Mouse (Mus musculus) spleen, adult 2 months (tissue): ENCODE results near the gene Bves. TPM values are rescaled to one million over a fixed set of nuclear protein-coding genes. Genes with fewer than 3 reads are reported as not detected.
"Not testable (repeated sequence)": the region's sequence is repeated elsewhere in the genome, so short reads cannot be mapped to it uniquely, and the experiment has no call there.

Experiments
- DNase-seq, 2 experiments: peaks; one replicate each; pipeline versions ENCODE4 v3.0.0 to v3.0.0-alpha.2; 2012 to 2021; ENCODE audit warnings: low spot score in 2 of 2, low read depth in 1 of 2
- H3K27ac ChIP-seq: fragments of 200-500 bp; 2 replicates; pipeline ENCODE4 v1.5.1; 2012; ENCODE audit warnings: low read length, inconsistent platforms; ENCODE audit not compliant: insufficient read depth
- H3K27me3 ChIP-seq: fragments of 200-500 bp; 2 replicates; pipeline ENCODE4 v1.6.1; 2012; ENCODE audit warnings: mild to moderate bottlenecking, moderate library complexity, low read length, inconsistent platforms; ENCODE audit not compliant: control insufficient read depth, insufficient read depth
- H3K36me3 ChIP-seq: fragments of 200-500 bp; 2 replicates; pipeline ENCODE4 v1.6.1; 2012; ENCODE audit warnings: mild to moderate bottlenecking, low read length, inconsistent platforms; ENCODE audit not compliant: control insufficient read depth, insufficient read depth
- H3K4me1 ChIP-seq: fragments of 200-500 bp; 2 replicates; pipeline ENCODE4 v1.6.1; 2011; ENCODE audit warnings: inconsistent platforms; ENCODE audit not compliant: control insufficient read depth, insufficient read depth, insufficient read length
- H3K4me3 ChIP-seq: fragments of 200-500 bp; 2 replicates; pipeline ENCODE4 v1.5.1; 2011; ENCODE audit warnings: mild to moderate bottlenecking, inconsistent platforms; ENCODE audit not compliant: insufficient read depth, insufficient read length; ENCODE audit errors: extremely low read depth
- CTCF ChIP-seq: fragments of 200-500 bp; IDR thresholded peaks from 2 replicates; pipeline ENCODE4 v1.5.1; 2011; ENCODE audit warnings: mild to moderate bottlenecking, inconsistent platforms; ENCODE audit not compliant: insufficient read depth, insufficient read length, insufficient replicate concordance; ENCODE audit errors: extremely low read depth
- POLR2A ChIP-seq: fragments of 200-500 bp; IDR thresholded peaks from 2 replicates; pipeline ENCODE4 v1.6.1; 2011; ENCODE audit warnings: low read depth, low read length, inconsistent platforms
- WGBS: fragments of 180-500 bp; shearing (Covaris S2); methylation state at CpG from one replicate; pipeline ENCODE4 v1.1.7; 2018; 5-methylcytosine and 5-hydroxymethylcytosine counted together
- polyA plus RNA-seq: library from polyadenylated mRNA; depleted of rRNA; stranded (reverse); fragments of >200 nt; gene quantifications from 2 replicates; pipeline ENCODE4 v1.2.3, GENCODE M21; 2012; rRNA removed

The Bves gene
- 0.41 and 0.53 TPM in 2 replicates for polyA plus RNA-seq

DNA sequence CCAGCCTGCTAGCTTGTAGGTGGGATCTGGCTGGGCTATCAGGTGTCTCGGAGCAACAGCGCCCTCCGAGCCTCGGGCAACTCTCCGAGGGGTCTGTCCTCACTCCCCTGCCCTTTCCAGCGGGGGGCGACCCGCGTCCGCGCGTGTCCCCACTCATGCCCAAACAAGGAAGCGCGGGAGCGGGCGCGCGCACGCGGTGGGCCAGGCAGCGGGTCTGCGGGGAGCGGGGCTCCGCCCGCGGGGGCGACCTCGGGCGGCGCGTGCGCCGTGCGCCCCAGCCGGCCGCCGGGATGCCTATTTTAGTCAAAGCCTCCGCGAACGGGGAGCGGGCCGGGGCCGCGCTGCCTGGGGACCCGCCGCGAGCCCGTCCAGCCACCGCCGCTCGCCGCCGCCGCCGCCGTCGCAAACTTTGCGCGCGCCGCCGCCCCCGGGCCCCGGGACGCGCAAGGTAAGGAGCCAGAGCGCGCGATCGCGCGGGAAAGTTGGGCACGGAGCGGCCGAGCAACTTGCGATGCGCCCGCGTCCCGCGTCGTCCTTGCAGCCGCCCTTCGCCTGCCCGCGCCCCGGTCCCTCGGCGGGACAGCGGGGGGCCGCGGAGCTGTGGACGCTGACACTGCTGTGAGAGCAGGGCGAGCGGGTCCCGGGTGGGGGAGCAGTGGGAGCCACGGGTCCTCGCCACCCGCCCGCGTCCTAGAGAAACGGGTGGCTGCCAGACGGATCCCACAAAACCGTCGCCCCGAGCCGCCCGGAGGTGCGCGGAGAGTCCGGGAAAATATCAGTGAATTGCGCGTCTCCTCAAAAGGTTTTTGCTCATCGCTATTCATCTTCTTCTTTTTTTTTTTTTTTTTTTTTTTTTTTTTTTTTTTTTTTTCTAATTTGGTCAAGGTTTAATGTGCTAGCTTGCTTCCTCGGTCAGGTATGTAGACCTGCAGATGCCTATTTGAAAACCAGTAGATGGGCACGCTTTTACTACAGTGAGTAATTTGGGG, at the start of gene Bves:
Gene Bves, plus strand, starts transcription at position 339 of the 989 bp plus-strand sequence.
- peak within 1 kb of the TSS; percentile 14 for H3K4me3 ChIP-seq
- WGBS = 3% methylated on average over 103 of the region's 116 CpGs
- peaks cover 7% of the 10 kb centered on the region for H3K27me3 ChIP-seq
- DNase-seq = no peak
- peaks cover 2% of the 10 kb centered on the region; the same call in 1 of the 2 replicates for H3K4me1 ChIP-seq
- TF ChIP-seq POLR2A = no peak
- TF ChIP-seq CTCF = no peak
- H3K27ac ChIP-seq = no peak within 1 kb of the TSS
- H3K36me3 ChIP-seq = no peaks in the 10 kb centered on the region

GRCm38 (mm10) chr10:45288351-45288750, 47.2 kb upstream of the Bves start:
- Histone ChIP-seq H3K4me1 (no peaks in the 10 kb centered on the region), H3K27me3 (peaks cover 8% of the 10 kb centered on the region), H3K36me3 (no peaks in the 10 kb centered on the region), H3K4me3 (no peak overlapping the region), H3K27ac (no peak overlapping the region)
- TF ChIP-seq POLR2A (no peak), CTCF (no peak)
- WGBS = 52% methylated on average over 7 of the region's 7 CpGs
- DNase-seq = no peak

- no peak for DNase-seq
- Histone ChIP-seq H3K4me1 (no peaks in the 10 kb centered on the region), H3K27ac (no peak overlapping the region), H3K36me3 (no peaks in the 10 kb centered on the region), H3K27me3 (peaks cover 8% of the 10 kb centered on the region), H3K4me3 (peak overlapping the region; percentile 18; the same call in 1 of the 2 replicates)
- WGBS = 3% methylated on average over 71 of the region's 71 CpGs
- TF ChIP-seq POLR2A (no peak), CTCF (no peak)
Measured at GRCm38 (mm10) chr10:45289218-45290105, 46.1 kb upstream of the Bves start.

- Histone ChIP-seq H3K4me1 (no peaks in the 10 kb centered on the region), H3K4me3 (no peak overlapping the region), H3K27me3 (peaks cover 8% of the 10 kb centered on the region), H3K27ac (no peak overlapping the region), H3K36me3 (no peaks in the 10 kb centered on the region)
- TF ChIP-seq POLR2A (no peak), CTCF (no peak)
- 64% methylated on average over 5 of the region's 5 CpGs for WGBS
- DNase-seq = no peak
Measured at GRCm38 (mm10) chr10:45290618-45291017, 45.0 kb upstream of the Bves start.

DNA sequence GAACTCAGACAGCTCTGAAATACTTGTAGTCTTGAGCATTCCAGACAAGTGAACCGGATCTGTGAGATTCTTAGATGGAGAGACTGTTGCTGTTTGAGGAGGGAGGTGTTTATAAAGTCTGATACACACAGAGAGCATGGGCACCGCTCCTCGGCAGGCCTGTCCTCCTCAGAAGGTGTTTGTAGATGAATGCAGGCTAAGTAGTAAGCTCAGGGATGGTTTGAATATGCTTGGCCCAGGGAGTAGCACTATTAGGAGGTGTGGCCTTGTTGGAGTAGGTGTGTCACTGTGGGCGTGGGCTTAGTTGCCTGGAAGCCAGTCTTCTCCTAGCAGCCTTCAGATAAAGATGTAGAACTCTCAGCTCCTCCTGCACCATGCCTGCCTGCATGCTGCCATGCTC, 43.4 kb upstream of the Bves start:
- H3K4me3 ChIP-seq, H3K27me3 ChIP-seq, H3K4me1 ChIP-seq, H3K27ac ChIP-seq, H3K36me3 ChIP-seq, DNase-seq: not testable (repeated sequence)
- WGBS = 76% methylated on average over 4 of the region's 4 CpGs

GRCm38 (mm10) chr10:45295093-45295492, 40.5 kb upstream of the Bves start:
- H3K27ac ChIP-seq = no peak overlapping the region
- DNase-seq = no peak
- H3K36me3 ChIP-seq = no peaks in the 10 kb centered on the region
- H3K4me3 ChIP-seq = no peak overlapping the region
- H3K4me1 ChIP-seq = no peaks in the 10 kb centered on the region
- WGBS = 72% methylated on average over 5 of the region's 5 CpGs
- no peaks in the 10 kb centered on the region for H3K27me3 ChIP-seq
- TF ChIP-seq POLR2A (no peak), CTCF (no peak)
